Comparison of ENCODE assay signal across 9 mouse cellular contexts in genomic region chr2:164402906-164403305, GRCm38 (mm10). TPM values are rescaled to one million over a fixed set of nuclear protein-coding genes. Genes with fewer than 3 reads are reported as not detected.
DNase-seq lines count a peak whose midpoint lies in the region; ATAC-seq and TF ChIP-seq lines count a peak whose summit lies in the region.
"Had no signal": no experiment of that assay in that cellular context is flagged by ENCODE, and none has a peak within 500 bp of the region (broad histone marks: within the 10 kb centered on the region; RNA-seq: fewer than 3 reads in every experiment).

Gene Rbpjl, plus strand, starts transcription at chr2:164403141.

- H3K9me3 ChIP-seq in hindbrain, embryonic 10.5 days: peaks cover 4% of the 10 kb centered on the region
- H3K9me3 ChIP-seq in hindbrain, embryonic 16.5 days (ENCODE audit: control insufficient read depth, low read length): peaks cover 3% of the 10 kb centered on the region
- no peaks in the 10 kb centered on the region for H3K9me3 ChIP-seq in intestine, postnatal 0 days (ENCODE audit: control insufficient read depth)
- H3K9me3 ChIP-seq in limb, embryonic 10.5 days (replicated peaks): no peaks in the 10 kb centered on the region; the same call in 1 of the 2 replicates
- no peaks in the 10 kb centered on the region for H3K9me3 ChIP-seq in midbrain, postnatal 0 days (ENCODE audit: low read length)

- no peak within 1 kb of the TSS for H3K4me2 ChIP-seq in hindbrain, embryonic 16.5 days (ENCODE audit: low read length)
- peak within 1 kb of the TSS; percentile 66 for H3K4me2 ChIP-seq in intestine, postnatal 0 days (replicated peaks; ENCODE audit: low read depth)
- H3K4me2 ChIP-seq in midbrain, postnatal 0 days (ENCODE audit: low read depth, low read length, poor library complexity, severe bottlenecking): no peak within 1 kb of the TSS

- intact Hi-C loops in gastrocnemius, postnatal 36 days (cut with DNase I): loop anchor here (5.0 kb wide), 2 partner anchors 119 to 634 kb away; no protein-coding TSS in a partner anchor

- 3% methylated on average over 17 of the region's 17 CpGs for WGBS in hindbrain, embryonic 10.5 days
- 4% methylated on average over 17 of the region's 17 CpGs for WGBS in hindbrain, embryonic 16.5 days
- 6% methylated on average over 17 of the region's 17 CpGs for WGBS in intestine, postnatal 0 days
- WGBS in limb, embryonic 10.5 days: 2% methylated on average over 17 of the region's 17 CpGs
- WGBS in midbrain, postnatal 0 days: 5% methylated on average over 16 of the region's 17 CpGs

- peaks cover 31% of the 10 kb centered on the region for H3K4me1 ChIP-seq in hindbrain, embryonic 10.5 days (replicated peaks)
- H3K4me1 ChIP-seq in hindbrain, embryonic 16.5 days (ENCODE audit: control insufficient read depth, insufficient read depth, low read depth, low read length): peaks cover 9% of the 10 kb centered on the region
- peaks cover 4% of the 10 kb centered on the region; the same call in 1 of the 2 replicates for H3K4me1 ChIP-seq in intestine, postnatal 0 days (replicated peaks; ENCODE audit: control insufficient read depth, insufficient read depth, low read length)
- H3K4me1 ChIP-seq in limb, embryonic 10.5 days: peaks cover 42% of the 10 kb centered on the region
- H3K4me1 ChIP-seq in midbrain, postnatal 0 days (ENCODE audit: insufficient read depth, low read length): no peaks in the 10 kb centered on the region; the same call in 1 of the 2 replicates

- 0 out of 2 replicates have a peak within 1 kb of the TSS, but pooled peaks have one; percentile 46 for H3K4me3 ChIP-seq in hindbrain, embryonic 10.5 days
- no peak within 1 kb of the TSS for H3K4me3 ChIP-seq in hindbrain, embryonic 16.5 days (ENCODE audit: low read length)
- H3K4me3 ChIP-seq in intestine, postnatal 0 days (ENCODE audit: low read depth, low read length): no peak within 1 kb of the TSS
- peak within 1 kb of the TSS; percentile 49 for H3K4me3 ChIP-seq in limb, embryonic 10.5 days
- no peak within 1 kb of the TSS for H3K4me3 ChIP-seq in midbrain, postnatal 0 days (ENCODE audit: low read depth, low read length)

- peak; percentile 80 for DNase-seq in hindbrain, embryonic 10.5 days (ENCODE audit: low spot score)
- DNase-seq in gastrocnemius, postnatal 36 days: peak; percentile 64 to 72
- DNase-seq in limb, embryonic 10.5 days (ENCODE audit: low spot score): peak; percentile 88
- DNase-seq in midbrain, postnatal 0 days (ENCODE audit: low spot score): peak; percentile 77
- DNase-seq in spleen, postnatal 36 days (ENCODE audit: low spot score in 2 of 2): peak; percentile 69 to 70

- peak; percentile 98 for TF ChIP-seq CTCF in intestine, postnatal 0 days (IDR thresholded peaks at IDR 0.05; ENCODE audit: low read depth)
- peak; percentile 83 for TF ChIP-seq CTCF in midbrain, postnatal 0 days (IDR thresholded peaks at IDR 0.05)

- H3K27ac ChIP-seq in hindbrain, embryonic 10.5 days: no peak within 1 kb of the TSS
- no peak within 1 kb of the TSS for H3K27ac ChIP-seq in hindbrain, embryonic 16.5 days (ENCODE audit: low read depth, low read length)
- no peak within 1 kb of the TSS for H3K27ac ChIP-seq in intestine, postnatal 0 days (ENCODE audit: low read depth, low read length)
- H3K27ac ChIP-seq in limb, embryonic 10.5 days: no peak within 1 kb of the TSS
- no peak within 1 kb of the TSS for H3K27ac ChIP-seq in midbrain, postnatal 0 days (ENCODE audit: low read depth, low read length)

- ATAC-seq in hindbrain, embryonic 16.5 days: no peak
- ATAC-seq in common myeloid progenitor, adult 5-6 weeks (replicated peaks; ENCODE audit: low read depth, poor library complexity, severe bottlenecking): peak; percentile 83
- ATAC-seq in intestine, postnatal 0 days: peak; percentile 65
- no peak for ATAC-seq in midbrain, postnatal 0 days (ENCODE audit: low FRiP score)
- ATAC-seq: Patski had no signal

- no peak within 1 kb of the TSS for H3K9ac ChIP-seq in hindbrain, embryonic 16.5 days (ENCODE audit: low read depth, low read length)
- H3K9ac ChIP-seq in intestine, postnatal 0 days (ENCODE audit: low read depth, low read length): no peak within 1 kb of the TSS
- no peak within 1 kb of the TSS for H3K9ac ChIP-seq in midbrain, postnatal 0 days (replicated peaks; ENCODE audit: low read length, poor library complexity, severe bottlenecking)

- no peaks in the 10 kb centered on the region for H3K36me3 ChIP-seq in hindbrain, embryonic 10.5 days
- H3K36me3 ChIP-seq in hindbrain, embryonic 16.5 days (ENCODE audit: control insufficient read depth, insufficient read depth, low read length): no peaks in the 10 kb centered on the region
- H3K36me3 ChIP-seq in intestine, postnatal 0 days (ENCODE audit: control insufficient read depth, insufficient read depth): no peaks in the 10 kb centered on the region
- H3K36me3 ChIP-seq in limb, embryonic 10.5 days: no peaks in the 10 kb centered on the region
- no peaks in the 10 kb centered on the region for H3K36me3 ChIP-seq in midbrain, postnatal 0 days (ENCODE audit: insufficient read depth, low read length)

- H3K27me3 ChIP-seq in hindbrain, embryonic 10.5 days (ENCODE audit: insufficient read depth, poor library complexity, severe bottlenecking): peaks cover 96% of the 10 kb centered on the region
- peaks cover 68% of the 10 kb centered on the region for H3K27me3 ChIP-seq in hindbrain, embryonic 16.5 days (replicated peaks; ENCODE audit: control insufficient read depth, insufficient read depth, low read length)
- peaks cover 69% of the 10 kb centered on the region for H3K27me3 ChIP-seq in intestine, postnatal 0 days (replicated peaks; ENCODE audit: control insufficient read depth, insufficient read depth, low read length)
- H3K27me3 ChIP-seq in limb, embryonic 10.5 days (ENCODE audit: low read depth, poor library complexity, severe bottlenecking): peaks cover 100% of the 10 kb centered on the region
- peaks cover 80% of the 10 kb centered on the region for H3K27me3 ChIP-seq in midbrain, postnatal 0 days (ENCODE audit: insufficient read depth, low read length)
- H3K27me3 ChIP-seq: Patski had no signal

RNA-seq across cellular contexts. Expression of gene Rbpjl, which starts in this region (rescaled TPM):
- 0.02 TPM in 1 of 2 replicates, not detected in the other for polyA plus RNA-seq in hindbrain, embryonic 10.5 days (2016; fragmentation: Nextera tagmentation; extraction: Ambion mirVana)
- 0.06 and 0.15 TPM in 2 replicates for polyA plus RNA-seq in hindbrain, embryonic 16.5 days (2015; fragmentation: Nextera tagmentation; extraction: Ambion mirVana)
- not detected in 2 replicates for total RNA-seq in common myeloid progenitor, adult 5-6 weeks (2017)
- not detected for total RNA-seq in gastrocnemius, postnatal 36 days (2021)
- 0.12 and 0.16 TPM in 2 replicates for polyA plus RNA-seq in intestine, postnatal 0 days (2015; fragmentation: Nextera tagmentation; extraction: Ambion mirVana)
- polyA plus RNA-seq in limb, embryonic 10.5 days (2016; fragmentation: Nextera tagmentation; extraction: Ambion mirVana): 0.03 TPM in 1 of 2 replicates, not detected in the other
- total RNA-seq in midbrain, postnatal 0 days (2014; rRNA removed): 0.77 TPM in 1 of 2 replicates, not detected in the other
- 0.04 TPM in 1 of 2 replicates, not detected in the other for polyA plus RNA-seq in midbrain, postnatal 0 days (2015; fragmentation: Nextera tagmentation; extraction: Ambion mirVana)

Comparison
In these comparisons a context has a peak if more than half of its experiments do, and no peak if none do; other contexts are left out.
1. Peak in DNase-seq and H3K4me3 ChIP-seq in hindbrain, embryonic 10.5 days; RNA of the gene not detected or under 1 TPM.
2. Peak in ATAC-seq in common myeloid progenitor, adult 5-6 weeks; RNA of the gene not detected or under 1 TPM.
3. Peak in DNase-seq in gastrocnemius, postnatal 36 days; RNA of the gene not detected or under 1 TPM.
4. Peak in ATAC-seq and H3K4me2 ChIP-seq in intestine, postnatal 0 days; RNA of the gene not detected or under 1 TPM.
5. Peak in DNase-seq and H3K4me3 ChIP-seq in limb, embryonic 10.5 days; RNA of the gene not detected or under 1 TPM.
6. Peak in DNase-seq in midbrain, postnatal 0 days; RNA of the gene not detected or under 1 TPM.